Mouse (Mus musculus) heart, postnatal 10 days (tissue): ENCODE results near the gene Cdc42se2. TPM values are rescaled to one million over a fixed set of nuclear protein-coding genes. Genes with fewer than 3 reads are reported as not detected.

Experiments used
- DNase-seq, 2 experiments: peaks; one replicate each; pipeline ENCODE4 v3.0.0; 2021
- intact Hi-C: fragments of 180-260 bp; cut with DNase I; formaldehyde crosslinking; loops from one replicate; pipeline ENCODE4 v1.15.1; 2025
- total RNA-seq, 2 experiments: library from RNA; stranded (reverse); gene quantifications; 2 replicates each; pipeline ENCODE4 v1.2.3; 2021

Cdc42se2 gene
- total RNA-seq, result 10 to 100 TPM; 35.9 to 36.9 TPM

DNA sequence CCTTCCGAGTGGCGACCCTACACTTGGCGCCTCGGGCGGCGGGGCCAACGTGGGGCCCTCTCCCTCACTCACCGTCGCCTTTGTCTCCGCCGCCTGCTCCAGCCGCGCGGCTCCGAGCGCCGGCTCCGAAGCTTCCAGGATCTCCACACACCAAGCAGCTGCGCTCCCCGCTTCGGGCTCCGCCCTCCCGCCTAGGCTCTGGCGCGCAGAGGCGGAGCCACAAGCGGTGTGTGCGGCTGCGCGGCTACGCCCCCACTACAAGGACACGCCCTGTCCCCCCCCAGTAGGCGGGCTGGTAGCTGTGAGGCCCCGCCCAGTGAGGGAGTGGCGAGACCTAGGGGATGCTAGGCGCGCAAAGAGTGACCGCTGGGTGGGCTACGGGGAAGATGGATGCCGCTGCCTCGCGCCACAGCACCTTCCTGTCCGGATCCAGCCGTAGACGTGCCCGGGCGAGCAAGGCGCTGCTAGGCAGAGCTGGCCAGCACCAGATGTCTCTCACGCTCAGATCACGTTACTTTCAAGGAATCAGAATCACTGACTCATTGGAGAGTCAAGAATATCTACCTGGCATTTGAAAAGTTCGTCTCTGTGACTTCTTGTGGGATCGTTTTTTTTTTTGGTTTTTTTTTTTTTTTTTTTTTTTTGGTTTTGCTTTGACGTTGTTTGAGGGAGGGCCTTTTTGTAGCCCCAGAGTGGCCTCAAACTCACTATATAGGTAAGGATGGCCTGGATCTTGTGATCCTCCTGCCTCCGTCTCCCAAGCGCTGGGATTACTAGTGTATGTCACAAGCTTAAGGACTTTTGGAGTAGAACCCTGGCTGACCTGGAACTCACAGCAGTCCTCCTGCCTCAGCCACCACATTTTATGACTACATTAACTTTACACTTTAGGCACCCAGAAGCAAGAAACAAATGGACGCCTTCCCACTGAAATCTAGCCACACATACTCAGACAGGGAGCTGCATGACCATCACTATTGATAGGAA is at the start of gene Cdc42se2:
Gene Cdc42se2, minus strand, starts transcription at position 188 of the 987 bp plus-strand sequence.
- peak; percentile 97 to 98 for DNase-seq
- intact Hi-C loops, result loop anchor here (2.0 to 5.0 kb wide), 3 partner anchors 60 to 83 kb away; partner anchors contain the start of gene Lyrm7

GRCm38 (mm10) chr11:54836106-54836505 is 48.6 kb upstream of the Cdc42se2 start:
- intact Hi-C loops, result no loop called here
- DNase-seq, result no peak

DNA sequence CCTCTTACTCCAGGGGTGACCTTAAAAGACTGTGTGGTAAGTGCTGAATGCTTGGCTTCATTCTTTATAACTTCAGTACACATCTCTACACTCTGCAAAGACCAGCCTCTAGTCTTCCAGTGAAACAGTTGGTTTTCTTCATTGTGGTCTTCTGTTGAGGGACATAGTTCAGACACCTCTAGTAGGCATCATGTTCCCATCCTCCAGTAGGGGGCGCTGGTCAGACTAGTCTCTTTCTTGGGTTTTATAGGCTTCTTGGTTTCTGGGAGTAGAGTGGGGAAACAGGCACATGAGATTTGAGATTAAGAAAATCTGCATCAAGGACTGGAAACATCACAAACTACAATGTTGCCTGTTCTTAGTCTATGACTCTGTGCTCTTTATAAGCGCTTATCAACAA is 47.1 kb upstream of the Cdc42se2 start:
- intact Hi-C loops, result no loop called here
- DNase-seq, result no peak

- intact Hi-C loops, result no loop called here
- DNase-seq, result no peak
These were observed 46.4 kb upstream of the Cdc42se2 start for GRCm38 (mm10) chr11:54833833-54834232.

GRCm38 (mm10) chr11:54826819-54827218 is 39.3 kb upstream of the Cdc42se2 start:
- no peak for DNase-seq
- intact Hi-C loops, result no loop called here

GRCm38 (mm10) chr11:54825774-54826173 is 38.3 kb upstream of the Cdc42se2 start:
- intact Hi-C loops, result no loop called here
- no peak for DNase-seq

GRCm38 (mm10) chr11:54823467-54823866 is 36.0 kb upstream of the Cdc42se2 start:
- no peak for DNase-seq
- intact Hi-C loops, result no loop called here

- DNase-seq, result no peak
- intact Hi-C loops, result no loop called here
These were observed 32.0 kb upstream of the Cdc42se2 start for GRCm38 (mm10) chr11:54819489-54819888.

GRCm38 (mm10) chr11:54817449-54817848 is 30.0 kb upstream of the Cdc42se2 start:
- intact Hi-C loops, result no loop called here
- no peak for DNase-seq

DNA sequence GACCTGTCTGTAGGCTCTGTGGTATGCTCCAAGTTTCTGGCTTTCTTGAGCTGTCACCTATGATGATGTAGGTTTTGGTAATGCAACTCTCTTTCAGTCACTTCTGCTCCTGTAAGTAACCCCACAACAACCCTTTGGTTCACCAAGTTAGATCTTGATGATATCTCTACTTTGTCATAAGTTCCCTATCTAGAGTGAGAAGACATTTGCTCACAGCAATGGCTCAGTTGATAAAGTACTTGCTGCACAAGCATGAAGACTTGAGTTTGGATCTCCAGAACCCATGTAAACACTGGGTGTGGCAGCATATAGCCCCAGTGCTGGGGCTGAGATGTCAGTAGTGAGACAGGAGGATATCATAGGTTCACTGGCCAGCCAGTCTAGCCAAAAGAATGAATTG is 28.2 kb upstream of the Cdc42se2 start:
- no peak for DNase-seq
- intact Hi-C loops, result no loop called here

- intact Hi-C loops, result no loop called here
- DNase-seq, result peak; percentile 29 to 39
These were observed 25.5 kb upstream of the Cdc42se2 start for GRCm38 (mm10) chr11:54812812-54813516.

GRCm38 (mm10) chr11:54812314-54812713 is 24.8 kb upstream of the Cdc42se2 start:
- intact Hi-C loops, result no loop called here
- no peak for DNase-seq

- intact Hi-C loops, result no loop called here
- no peak for DNase-seq
These were observed 23.6 kb upstream of the Cdc42se2 start for GRCm38 (mm10) chr11:54811054-54811453.

- DNase-seq, result no peak
- intact Hi-C loops, result no loop called here
These were observed 22.1 kb upstream of the Cdc42se2 start for GRCm38 (mm10) chr11:54809582-54809981.

GRCm38 (mm10) chr11:54808177-54808576 is 20.7 kb upstream of the Cdc42se2 start:
- intact Hi-C loops, result no loop called here
- DNase-seq, result no peak

- intact Hi-C loops, result no loop called here
- no peak for DNase-seq
These were observed 20.2 kb upstream of the Cdc42se2 start for GRCm38 (mm10) chr11:54807669-54808068.

DNA sequence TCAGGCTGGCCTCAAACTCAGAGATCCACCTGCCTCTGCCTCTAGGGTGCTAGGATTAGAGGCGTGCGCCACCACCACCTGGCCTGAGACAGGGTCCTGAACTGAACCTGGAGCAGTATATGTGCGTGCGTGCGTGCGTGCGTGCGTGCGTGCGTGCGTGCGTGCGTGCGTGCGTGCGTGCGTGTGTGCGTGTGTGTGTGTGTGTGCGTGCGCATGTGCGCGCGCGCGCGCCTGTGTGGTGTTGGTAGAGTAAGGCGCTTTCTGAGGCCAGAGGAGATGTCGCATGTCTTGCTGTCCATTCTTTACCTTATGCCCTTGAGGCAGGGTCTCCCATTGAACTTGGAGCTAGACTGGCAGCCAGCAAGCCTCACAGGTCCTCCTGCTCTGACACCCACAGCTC is 19.4 kb upstream of the Cdc42se2 start:
- intact Hi-C loops, result no loop called here

DNA sequence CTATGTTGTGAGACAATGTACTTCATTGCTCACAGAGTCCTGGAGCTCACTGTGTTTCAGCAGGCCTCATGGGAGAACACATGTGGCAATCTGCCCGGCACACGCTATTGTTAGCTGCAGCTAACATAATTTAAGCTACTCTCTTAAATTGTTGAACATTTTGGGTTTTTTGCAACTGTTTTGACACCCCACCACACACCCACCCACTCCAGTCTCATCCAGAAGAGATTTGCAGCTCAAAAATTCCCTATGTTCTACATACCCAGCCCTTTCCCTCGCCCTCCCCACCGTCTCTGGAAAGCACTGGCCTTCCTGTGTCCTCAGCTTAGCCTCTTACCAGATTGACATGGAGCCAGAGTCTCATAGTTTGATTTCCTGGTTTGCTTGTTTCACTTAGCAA is 17.7 kb upstream of the Cdc42se2 start:
- intact Hi-C loops, result no loop called here
- peak; percentile 86 for DNase-seq

More for the DNA sequence above, 19.4 kb upstream of the Cdc42se2 start:
- no peak for DNase-seq

- intact Hi-C loops, result no loop called here
- DNase-seq, result no peak
These were observed 15.1 kb upstream of the Cdc42se2 start for GRCm38 (mm10) chr11:54802621-54803020.

GRCm38 (mm10) chr11:54801791-54802558 is 14.5 kb upstream of the Cdc42se2 start:
- intact Hi-C loops, result no loop called here

DNA sequence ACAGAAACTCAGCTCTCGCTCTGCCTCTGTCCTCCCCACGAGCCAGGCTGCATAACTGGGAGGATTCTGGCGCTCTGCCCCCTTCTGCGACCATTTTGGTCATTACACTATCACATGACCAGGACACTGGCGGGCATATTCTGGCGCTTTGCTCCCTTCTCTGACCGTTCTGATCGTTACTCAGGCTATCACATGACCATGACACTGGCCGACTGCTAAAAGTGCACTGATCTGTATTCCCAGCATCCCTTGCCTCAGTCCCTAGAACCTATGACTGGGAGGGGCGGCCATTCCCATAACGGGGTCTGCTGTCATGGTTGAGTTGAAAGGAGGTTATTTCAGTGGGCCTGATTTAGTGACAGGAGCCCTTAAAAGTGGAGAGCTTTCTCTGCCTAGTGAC is 9.1 kb upstream of the Cdc42se2 start:
- DNase-seq, result no peak
- intact Hi-C loops, result no loop called here

More at GRCm38 (mm10) chr11:54801791-54802558, 14.5 kb upstream of the Cdc42se2 start:
- peak; percentile 47 to 61 for DNase-seq
